Mouse (Mus musculus) midbrain, embryonic 15.5 days (tissue): ENCODE measurements at regions not wholly inside any gene's neighbourhood (a gene's known extent, or its start where the extent isn't known, plus 50 kb on each side); places are given as distances from the start of the nearest gene placed in this dataset.
A peak's percentile ranks its signal among the peaks of the same experiment; 100 is the strongest.

Experiments used
- ATAC-seq: fragments of 200-750 bp; cut with Nextera tagmentation; replicated peaks from 2 replicates; pipeline ENCODE4 v1.8.0; 2017; ENCODE audit warnings: moderate TSS enrichment
- H3K27ac ChIP-seq: fragments of 300-500 bp; sonication (generic); 2 replicates; pipeline ENCODE4 v1.5.1; 2015; ENCODE audit warnings: mild to moderate bottlenecking, inconsistent platforms
- H3K27me3 ChIP-seq: fragments of 300-500 bp; sonication (generic); replicated peaks from 2 replicates; pipeline ENCODE4 v1.6.1; 2015; ENCODE audit warnings: inconsistent platforms
- H3K36me3 ChIP-seq: fragments of 300-500 bp; sonication (generic); replicated peaks from 2 replicates; pipeline ENCODE4 v1.6.1; 2015; ENCODE audit warnings: inconsistent platforms
- H3K4me1 ChIP-seq: fragments of 300-500 bp; sonication (generic); 2 replicates; pipeline ENCODE4 v1.6.1; 2015; ENCODE audit warnings: inconsistent platforms
- H3K4me2 ChIP-seq: fragments of 300-500 bp; sonication (generic); 2 replicates; pipeline ENCODE4 v1.6.1; 2015; ENCODE audit warnings: inconsistent platforms, mild to moderate bottlenecking, moderate library complexity
- H3K4me3 ChIP-seq: fragments of 300-500 bp; sonication (generic); 2 replicates; pipeline ENCODE4 v1.5.1; 2015; ENCODE audit warnings: mild to moderate bottlenecking, inconsistent platforms
- H3K9ac ChIP-seq: fragments of 300-500 bp; sonication (generic); 2 replicates; pipeline ENCODE4 v1.6.1; 2015; ENCODE audit warnings: mild to moderate bottlenecking, inconsistent platforms
- H3K9me3 ChIP-seq: fragments of 300-500 bp; sonication (generic); 2 replicates; pipeline ENCODE4 v1.6.1; 2016; ENCODE audit warnings: inconsistent platforms
- WGBS: fragments of 180-500 bp; shearing (Covaris S2); methylation state at CpG from one replicate; pipeline ENCODE4 v1.1.7; 2015; ENCODE audit warnings: mixed read lengths; 5-methylcytosine and 5-hydroxymethylcytosine counted together

DNA sequence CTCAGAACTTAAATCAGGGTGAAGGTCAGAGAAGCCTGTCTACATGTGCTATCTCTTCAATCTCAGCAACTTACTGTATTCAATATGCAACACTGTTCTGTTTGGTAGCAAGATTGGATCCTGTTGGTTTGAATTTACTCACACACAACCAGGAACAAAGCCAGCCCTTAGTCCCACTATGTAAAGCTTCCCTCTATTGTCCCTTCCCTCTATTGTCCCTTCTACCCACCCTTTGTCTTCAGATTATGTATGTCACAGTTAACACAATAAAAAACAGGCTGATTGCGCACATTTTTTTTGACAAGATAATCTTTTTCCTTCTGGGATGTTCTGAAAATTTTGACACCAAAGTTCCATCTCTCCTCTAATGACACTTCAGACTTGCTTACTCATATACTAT is 280.4 kb downstream of the Lrriq3 start:
- no peak for ATAC-seq
- Histone ChIP-seq H3K36me3 (no peaks in the 10 kb centered on the region), H3K4me2 (no peak overlapping the region), H3K9me3 (no peaks in the 10 kb centered on the region), H3K9ac (no peak overlapping the region), H3K4me3 (no peak overlapping the region), H3K27ac (no peak overlapping the region), H3K27me3 (no peaks in the 10 kb centered on the region), H3K4me1 (no peaks in the 10 kb centered on the region)
- WGBS, result 48% methylated on average over 1 of the region's 1 CpGs

DNA sequence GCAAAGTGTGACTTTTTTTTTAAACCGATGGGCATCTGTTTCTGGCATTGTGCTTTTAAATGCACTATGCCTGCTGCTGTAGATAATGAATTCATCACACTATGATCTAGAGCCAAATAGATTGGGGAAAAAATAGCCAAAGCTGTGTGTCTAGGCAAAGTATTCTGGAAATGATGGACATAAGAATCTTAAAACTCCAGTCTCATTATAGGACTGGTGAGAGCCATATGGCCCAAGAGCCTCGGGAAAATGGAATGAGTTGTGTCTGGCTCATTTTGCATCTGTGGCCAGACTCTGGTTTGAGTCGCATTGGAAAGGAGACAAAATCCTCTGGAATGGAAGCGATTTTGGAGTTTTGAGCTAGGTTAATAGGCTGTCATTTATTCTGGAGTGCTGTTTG is 288.7 kb downstream of the Lrriq3 start:
- 85% methylated on average over 4 of the region's 4 CpGs for WGBS
- no peak overlapping the region for H3K4me3 ChIP-seq
- ATAC-seq, result no peak
- H3K36me3 ChIP-seq, result no peaks in the 10 kb centered on the region
- H3K9me3 ChIP-seq, result no peaks in the 10 kb centered on the region
- H3K27me3 ChIP-seq, result no peaks in the 10 kb centered on the region
- H3K4me1 ChIP-seq, result no peaks in the 10 kb centered on the region
- no peak overlapping the region for H3K27ac ChIP-seq
- H3K4me2 ChIP-seq, result no peak overlapping the region
- H3K9ac ChIP-seq, result no peak overlapping the region

DNA sequence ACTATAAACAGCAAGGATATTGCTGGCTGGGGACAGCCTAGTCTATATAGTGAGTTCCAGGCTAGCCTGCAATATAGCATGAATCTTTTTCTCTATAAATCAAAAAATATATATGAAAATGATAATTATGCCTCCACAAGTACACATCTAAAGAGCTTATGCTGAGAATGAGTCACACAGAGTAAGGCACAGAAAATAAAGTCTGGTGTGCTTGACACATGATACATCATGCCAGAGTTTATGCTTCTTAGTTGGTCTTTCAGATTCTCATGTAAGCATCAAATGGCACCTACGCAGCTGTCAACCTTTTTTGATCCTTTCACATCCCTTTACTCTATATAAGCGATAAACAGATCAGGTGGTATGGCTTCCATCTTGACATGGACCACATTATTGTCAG is 289.6 kb downstream of the Lrriq3 start:
- no peaks in the 10 kb centered on the region for H3K9me3 ChIP-seq
- H3K9ac ChIP-seq, result no peak overlapping the region
- H3K4me2 ChIP-seq, result no peak overlapping the region
- H3K27me3 ChIP-seq, result no peaks in the 10 kb centered on the region
- WGBS, result 90% methylated on average over 2 of the region's 2 CpGs
- H3K36me3 ChIP-seq, result no peaks in the 10 kb centered on the region
- H3K27ac ChIP-seq, result no peak overlapping the region
- no peak overlapping the region for H3K4me3 ChIP-seq
- H3K4me1 ChIP-seq, result no peaks in the 10 kb centered on the region
- ATAC-seq, result no peak

DNA sequence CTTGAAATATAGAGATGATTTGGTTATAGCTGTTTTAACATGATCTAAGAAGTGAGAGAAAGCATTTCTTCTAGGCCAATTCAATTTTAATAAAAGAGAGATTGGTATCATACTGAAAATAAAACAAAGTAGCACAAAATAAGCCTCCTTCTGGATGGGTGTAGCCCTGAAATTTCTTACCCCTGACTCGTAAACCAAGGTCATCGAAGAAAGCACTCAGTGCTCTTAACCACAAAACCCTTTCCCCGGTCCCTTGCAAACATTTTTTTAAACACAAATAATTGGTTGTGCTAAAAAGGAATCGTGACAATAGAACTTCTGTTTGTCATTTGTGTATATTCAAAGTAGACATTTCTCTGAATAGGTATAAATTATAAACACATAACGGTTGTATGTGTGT is 297.4 kb downstream of the Lrriq3 start:
- Histone ChIP-seq H3K4me1 (no peaks in the 10 kb centered on the region), H3K4me2 (no peak overlapping the region), H3K4me3 (no peak overlapping the region), H3K9me3 (no peaks in the 10 kb centered on the region), H3K9ac (no peak overlapping the region), H3K27me3 (no peaks in the 10 kb centered on the region), H3K27ac (no peak overlapping the region), H3K36me3 (no peaks in the 10 kb centered on the region)
- ATAC-seq, result no peak
- WGBS, result 88% methylated on average over 5 of the region's 5 CpGs

DNA sequence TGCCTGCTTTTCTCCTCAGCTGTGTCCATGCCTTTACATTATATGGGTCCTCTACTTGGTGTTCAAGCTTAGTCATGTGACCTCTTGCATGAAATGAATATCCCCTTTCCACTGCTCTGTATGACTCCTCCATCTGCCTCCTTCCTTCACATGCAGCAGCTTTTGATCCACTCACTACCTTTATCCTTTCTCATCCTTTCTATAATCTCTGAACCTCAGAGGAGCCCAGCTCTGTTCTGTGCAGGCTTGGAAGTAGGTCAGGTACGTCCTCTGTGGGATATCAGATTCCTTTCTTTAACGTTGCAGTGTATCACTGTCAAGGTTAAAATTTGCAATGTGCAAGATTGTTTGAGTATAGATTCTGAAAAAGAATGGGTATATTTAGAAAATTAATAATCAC is 302.9 kb downstream of the Lrriq3 start:
- no peak overlapping the region for H3K4me3 ChIP-seq
- H3K27ac ChIP-seq, result no peak overlapping the region
- WGBS, result 75% methylated on average over 2 of the region's 2 CpGs
- H3K9ac ChIP-seq, result no peak overlapping the region
- H3K9me3 ChIP-seq, result no peaks in the 10 kb centered on the region
- H3K36me3 ChIP-seq, result no peaks in the 10 kb centered on the region
- no peaks in the 10 kb centered on the region for H3K27me3 ChIP-seq
- no peak overlapping the region for H3K4me2 ChIP-seq
- H3K4me1 ChIP-seq, result no peaks in the 10 kb centered on the region
- ATAC-seq, result peak; percentile 84

DNA sequence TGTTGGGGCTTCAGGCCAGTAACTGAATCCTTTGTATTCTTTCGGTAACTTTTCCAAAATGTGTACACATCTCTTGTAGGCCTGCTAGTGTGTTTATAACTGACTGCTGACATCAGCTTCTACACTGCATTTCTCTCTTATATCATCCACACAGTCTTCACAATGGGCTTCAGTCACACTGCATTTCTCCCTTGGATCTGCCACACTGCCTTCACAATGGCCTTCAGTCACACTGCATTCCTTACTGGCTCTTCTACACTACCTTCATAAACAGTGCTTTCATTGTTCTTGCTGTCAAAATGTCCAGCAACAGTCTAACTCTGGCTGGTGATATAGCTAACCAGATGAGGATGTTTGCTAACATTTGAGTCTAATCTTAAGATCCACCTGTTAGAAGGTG is 308.5 kb downstream of the Lrriq3 start:
- Histone ChIP-seq H3K9me3 (no peaks in the 10 kb centered on the region), H3K27ac (no peak overlapping the region), H3K4me2 (no peak overlapping the region), H3K4me3 (no peak overlapping the region), H3K4me1 (no peaks in the 10 kb centered on the region), H3K9ac (no peak overlapping the region), H3K27me3 (no peaks in the 10 kb centered on the region), H3K36me3 (no peaks in the 10 kb centered on the region)
- no peak for ATAC-seq
- WGBS, result 76% methylated on average over 1 of the region's 1 CpGs

DNA sequence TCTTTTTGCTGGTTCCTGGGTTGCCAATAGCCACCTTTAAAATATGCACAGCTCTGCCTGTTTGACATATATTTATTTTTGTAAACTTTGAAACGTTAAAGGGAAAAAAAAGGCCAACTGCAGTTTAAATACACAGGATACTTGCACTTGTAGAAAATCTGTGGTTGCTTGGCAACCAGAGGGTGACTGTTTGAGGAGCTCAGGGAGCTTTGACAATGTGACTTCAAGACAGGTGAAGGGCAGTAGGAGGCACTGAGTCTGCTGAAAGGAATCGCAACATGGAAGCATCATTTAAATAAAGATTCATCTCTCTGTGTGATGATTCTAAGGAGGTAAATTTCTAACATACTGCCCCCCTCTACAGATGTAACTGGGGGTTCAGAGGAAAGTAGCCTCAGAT is 315.7 kb downstream of the Lrriq3 start:
- Histone ChIP-seq H3K9me3 (no peaks in the 10 kb centered on the region), H3K36me3 (no peaks in the 10 kb centered on the region), H3K9ac (no peak overlapping the region), H3K27ac (no peak overlapping the region), H3K4me3 (no peak overlapping the region), H3K4me1 (peaks cover 9% of the 10 kb centered on the region), H3K4me2 (no peak overlapping the region), H3K27me3 (no peaks in the 10 kb centered on the region)
- ATAC-seq, result 0 out of 2 replicates have a peak, but pooled peaks have one; percentile 67
- WGBS, result 18% methylated on average over 2 of the region's 2 CpGs

DNA sequence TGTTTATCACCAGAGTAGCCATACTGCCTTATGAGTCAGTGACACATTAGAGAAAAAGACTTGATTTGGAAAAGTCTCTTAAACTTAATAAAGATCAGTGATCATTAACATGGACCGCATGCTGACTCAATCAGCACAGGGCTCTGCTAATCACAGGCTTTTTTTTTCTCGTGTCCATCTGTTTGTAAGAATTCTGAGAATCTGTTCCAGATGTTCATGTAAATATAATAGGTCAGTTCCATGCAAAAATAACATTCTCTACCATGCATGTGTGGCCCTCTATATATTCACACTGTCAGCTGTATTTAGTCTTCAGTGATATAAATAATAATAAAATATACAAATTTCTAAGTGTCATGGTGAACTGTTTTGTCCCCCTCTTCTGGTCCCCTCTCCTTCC is 316.1 kb downstream of the Lrriq3 start:
- 66% methylated on average over 2 of the region's 2 CpGs for WGBS
- no peak for ATAC-seq
- no peak overlapping the region for H3K9ac ChIP-seq

DNA sequence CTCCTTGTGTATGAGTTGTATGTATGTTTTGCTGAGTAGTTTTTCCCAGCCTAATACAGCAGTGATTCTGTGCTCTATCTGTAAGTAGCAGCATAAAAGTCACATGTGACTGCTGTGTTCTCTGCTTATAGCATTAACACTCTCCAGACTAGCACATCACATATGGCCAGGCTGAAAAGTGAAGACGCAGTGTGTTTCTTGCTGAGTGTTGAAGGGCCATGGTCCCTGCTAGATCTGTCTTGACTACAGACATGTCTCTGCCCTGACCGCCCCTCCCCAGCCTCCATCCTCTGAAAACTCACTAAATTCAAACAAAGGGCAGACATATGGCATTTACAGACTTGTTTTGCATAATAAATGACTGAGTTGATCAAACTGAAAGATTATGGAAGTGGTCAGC is 316.6 kb downstream of the Lrriq3 start:
- 64% methylated on average over 2 of the region's 2 CpGs for WGBS
- peak; percentile 45; the same call in 1 of the 2 replicates for ATAC-seq

More for the DNA sequence above, 316.1 kb downstream of the Lrriq3 start:
- H3K4me1 ChIP-seq, result peaks cover 9% of the 10 kb centered on the region
- H3K9me3 ChIP-seq, result no peaks in the 10 kb centered on the region
- no peaks in the 10 kb centered on the region for H3K36me3 ChIP-seq
- no peak overlapping the region for H3K27ac ChIP-seq
- no peak overlapping the region for H3K4me2 ChIP-seq
- no peaks in the 10 kb centered on the region for H3K27me3 ChIP-seq
- H3K4me3 ChIP-seq, result no peak overlapping the region

DNA sequence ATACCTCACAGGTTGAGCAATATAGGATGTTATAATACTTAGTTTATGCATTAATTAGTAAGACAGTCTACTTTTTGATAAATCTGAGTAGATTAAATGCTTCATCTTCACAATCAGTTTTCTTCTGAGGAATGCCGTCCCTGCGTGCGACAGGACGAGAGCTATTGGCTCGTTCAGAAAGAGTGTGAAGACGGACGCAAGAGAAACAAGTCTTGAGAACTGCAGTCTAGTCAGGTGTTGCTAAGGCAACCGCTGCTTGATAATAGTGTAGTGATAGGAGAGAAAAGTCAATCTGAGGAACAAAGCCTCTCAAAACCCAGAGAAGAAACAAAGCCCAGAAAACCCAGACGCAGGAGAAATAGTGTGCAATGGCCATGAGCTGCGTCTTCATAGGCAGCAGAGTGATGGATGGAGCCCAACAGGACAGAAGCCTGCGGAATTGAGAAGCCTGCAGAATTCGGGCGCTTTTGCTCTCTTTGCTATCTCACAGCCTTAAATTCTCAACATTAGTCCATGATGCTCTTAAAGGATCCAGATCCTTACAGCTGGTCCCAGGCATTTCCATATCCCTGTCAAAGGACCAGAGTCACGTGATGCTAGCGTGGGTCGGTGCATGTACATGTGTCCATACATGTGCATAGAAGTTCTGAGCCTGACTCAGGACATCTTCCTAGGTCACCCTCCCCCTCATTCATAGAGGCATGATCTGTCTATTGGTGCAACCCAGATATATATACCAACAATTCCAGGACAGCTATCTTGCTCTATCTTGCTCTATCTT is 366.7 kb downstream of the Lrriq3 start:
- H3K27ac ChIP-seq, result peak overlapping the region; percentile 61
- peaks cover 5% of the 10 kb centered on the region; the same call in 1 of the 2 replicates for H3K4me1 ChIP-seq
- 60% methylated on average over 16 of the region's 16 CpGs for WGBS
- H3K4me3 ChIP-seq, result no peak overlapping the region
- H3K9me3 ChIP-seq, result no peaks in the 10 kb centered on the region
- no peak overlapping the region for H3K9ac ChIP-seq
- peak; percentile 93 for ATAC-seq
- H3K36me3 ChIP-seq, result no peaks in the 10 kb centered on the region
- H3K4me2 ChIP-seq, result peak overlapping the region; percentile 10; the same call in 1 of the 2 replicates
- H3K27me3 ChIP-seq, result no peaks in the 10 kb centered on the region

More for the DNA sequence above, 316.6 kb downstream of the Lrriq3 start:
- Histone ChIP-seq H3K27me3 (no peaks in the 10 kb centered on the region), H3K27ac (no peak overlapping the region), H3K4me3 (no peak overlapping the region), H3K4me1 (peaks cover 9% of the 10 kb centered on the region), H3K9ac (no peak overlapping the region), H3K9me3 (no peaks in the 10 kb centered on the region), H3K4me2 (no peak overlapping the region), H3K36me3 (no peaks in the 10 kb centered on the region)

DNA sequence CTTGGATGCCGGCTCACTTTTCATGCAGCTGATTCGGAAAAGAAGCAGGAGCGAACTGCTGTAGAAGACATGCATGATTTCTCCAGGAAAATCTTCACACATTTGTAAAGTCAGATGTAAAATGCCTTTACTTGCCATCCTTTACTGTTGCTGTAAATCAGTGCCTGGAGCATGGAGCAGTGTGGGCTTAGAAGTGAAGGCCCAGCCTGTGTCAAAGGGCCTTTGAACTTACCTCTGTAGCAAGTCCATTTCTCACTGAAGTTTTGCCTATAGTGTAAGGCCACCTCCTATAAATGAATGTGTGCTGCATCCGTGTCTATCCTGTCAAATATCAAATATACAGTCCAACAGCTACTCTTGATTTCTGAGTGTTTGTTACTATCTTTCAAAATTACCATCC is 368.9 kb downstream of the Lrriq3 start:
- WGBS, result 83% methylated on average over 4 of the region's 4 CpGs
- Histone ChIP-seq H3K27me3 (no peaks in the 10 kb centered on the region), H3K9ac (no peak overlapping the region), H3K4me3 (no peak overlapping the region), H3K36me3 (no peaks in the 10 kb centered on the region), H3K9me3 (no peaks in the 10 kb centered on the region), H3K27ac (no peak overlapping the region), H3K4me1 (peaks cover 5% of the 10 kb centered on the region; the same call in 1 of the 2 replicates), H3K4me2 (no peak overlapping the region)
- no peak for ATAC-seq

DNA sequence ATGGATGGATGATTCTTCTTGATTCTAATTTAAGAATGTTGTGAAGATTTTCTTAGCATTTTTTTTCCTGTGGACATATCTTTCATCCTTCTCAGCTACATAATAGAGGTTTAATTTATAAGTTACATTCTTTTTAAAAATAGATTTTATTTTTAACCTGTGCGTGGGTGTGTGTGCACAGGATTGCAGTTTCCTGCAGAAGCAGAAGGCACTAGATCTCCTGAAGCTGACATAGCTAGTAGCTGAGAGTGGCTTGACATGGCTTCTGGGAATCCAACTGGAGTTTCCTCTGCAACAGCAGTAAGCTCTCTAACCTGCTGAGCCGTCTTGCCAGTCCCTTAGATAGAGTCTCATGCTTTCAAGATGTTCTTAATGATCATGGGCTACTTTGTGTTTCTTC is 377.5 kb downstream of the Lrriq3 start:
- Histone ChIP-seq H3K9me3 (no peaks in the 10 kb centered on the region), H3K4me1 (no peaks in the 10 kb centered on the region), H3K27ac (no peak overlapping the region), H3K36me3 (no peaks in the 10 kb centered on the region), H3K9ac (no peak overlapping the region), H3K4me2 (no peak overlapping the region), H3K27me3 (no peaks in the 10 kb centered on the region), H3K4me3 (no peak overlapping the region)
- WGBS, result 88% methylated on average over 2 of the region's 2 CpGs
- no peak for ATAC-seq

DNA sequence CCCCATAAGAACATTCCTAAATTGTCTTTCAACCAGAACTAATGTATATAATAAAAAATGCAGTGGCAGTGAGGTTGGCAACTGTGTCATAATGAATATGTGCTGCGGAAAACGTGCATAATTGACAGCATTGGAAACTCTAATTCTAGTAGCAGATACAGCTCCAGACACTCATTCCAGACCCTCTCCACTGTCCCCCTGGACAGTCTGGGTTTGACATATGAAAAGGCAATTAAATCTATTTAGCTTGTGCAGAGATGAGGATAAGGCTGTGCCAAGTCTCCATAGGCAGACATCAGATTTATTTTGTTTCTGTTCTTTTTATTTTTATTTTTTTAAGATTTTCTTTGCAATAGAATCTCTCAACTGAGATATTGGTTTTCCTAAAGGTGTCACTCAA is 392.3 kb downstream of the Lrriq3 start:
- Histone ChIP-seq H3K27me3 (no peaks in the 10 kb centered on the region), H3K9ac (no peak overlapping the region), H3K4me1 (no peaks in the 10 kb centered on the region), H3K4me3 (no peak overlapping the region), H3K36me3 (no peaks in the 10 kb centered on the region), H3K9me3 (no peaks in the 10 kb centered on the region), H3K4me2 (no peak overlapping the region), H3K27ac (no peak overlapping the region)
- 60% methylated on average over 2 of the region's 2 CpGs for WGBS
- ATAC-seq, result no peak
